Mouse (Mus musculus) left cerebral cortex, adult 11 months (tissue): ENCODE data around the gene Rnasel.

Source experiments
- DNase-seq: peaks from one replicate; pipeline ENCODE4 v3.0.0; 2022; ENCODE audit warnings: low spot score

The Rnasel gene

DNA sequence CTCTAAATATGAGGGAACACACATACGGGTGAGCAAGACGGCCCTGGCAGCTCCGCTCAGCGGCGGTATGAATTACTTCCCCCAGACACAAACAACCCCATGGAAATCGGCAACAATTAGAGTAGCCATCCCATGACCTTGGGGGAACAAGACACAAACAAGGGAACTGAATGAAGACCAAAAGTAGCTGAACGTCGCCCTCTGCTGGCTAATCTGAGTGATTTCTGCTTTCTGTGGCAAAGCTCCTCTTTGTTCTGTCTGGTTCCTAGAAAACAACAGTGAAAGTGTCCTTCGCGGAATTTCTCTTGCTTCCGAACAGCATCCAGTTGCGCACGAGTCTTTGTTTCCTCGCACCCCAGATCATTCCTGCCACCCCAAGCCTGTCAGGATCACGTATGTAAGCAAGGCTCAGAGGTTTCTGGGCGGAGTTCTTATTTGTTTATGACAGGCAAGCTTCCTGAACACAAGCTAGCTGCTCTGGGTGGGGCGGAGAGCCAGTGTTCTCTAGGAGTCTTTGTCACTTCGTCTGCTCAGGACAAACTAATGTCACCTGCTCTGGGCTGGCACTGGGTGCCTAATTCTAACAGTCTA, at the start of gene Rnasel:
TSS of gene Rnasel (plus strand) at position 216 of the 591 bp plus-strand sequence.
- no peak for DNase-seq

DNA sequence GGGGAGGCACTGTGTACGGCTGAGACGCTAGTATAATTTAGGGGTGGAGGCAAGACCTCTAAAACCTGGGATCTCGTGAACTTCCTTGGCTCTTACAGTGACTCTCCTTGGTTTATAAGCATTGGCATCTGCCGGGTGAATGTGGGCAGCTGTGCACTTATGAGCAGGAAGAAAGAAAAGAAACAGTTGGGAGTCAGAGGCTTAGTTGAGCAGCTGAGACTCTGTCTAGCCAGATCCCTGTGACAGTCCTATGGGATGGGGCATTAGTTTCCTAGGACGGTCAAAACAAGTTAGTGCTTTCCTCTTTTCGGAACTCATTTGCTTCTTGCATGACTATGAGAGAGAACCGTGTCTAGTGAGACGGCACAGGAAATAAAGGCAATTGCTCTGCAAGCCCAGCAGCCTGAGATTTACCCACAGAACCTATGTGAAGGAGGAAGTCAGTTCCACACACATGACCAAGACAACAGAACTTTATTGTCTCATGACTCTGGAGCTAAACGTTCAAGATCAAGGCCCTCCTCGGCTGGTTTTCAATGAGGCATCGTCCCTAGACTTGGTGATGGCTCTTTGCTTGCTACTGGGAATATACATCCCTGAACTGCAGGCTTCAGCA, 48.7 kb upstream of the Rnasel start:
- no peak for DNase-seq

DNA sequence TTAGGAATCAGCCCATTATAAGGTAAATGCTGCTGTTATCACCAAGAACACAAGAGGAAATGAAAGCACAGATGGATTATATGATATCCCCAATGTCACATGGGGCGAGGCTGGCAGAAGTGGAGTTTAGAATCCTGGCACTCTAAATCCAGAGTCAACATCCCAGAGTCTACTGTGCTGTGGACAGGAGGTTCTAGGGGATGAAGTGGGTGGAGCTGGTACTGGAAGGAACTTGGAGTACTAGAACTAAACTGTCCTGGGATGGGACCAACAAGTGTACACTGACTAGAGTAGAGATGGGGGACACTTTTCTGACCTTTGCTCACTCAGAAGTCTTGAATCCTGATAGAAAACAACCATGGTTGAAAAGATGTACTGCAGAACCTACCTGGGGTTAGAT, 47.8 kb upstream of the Rnasel start:
- DNase-seq, result no peak

DNA sequence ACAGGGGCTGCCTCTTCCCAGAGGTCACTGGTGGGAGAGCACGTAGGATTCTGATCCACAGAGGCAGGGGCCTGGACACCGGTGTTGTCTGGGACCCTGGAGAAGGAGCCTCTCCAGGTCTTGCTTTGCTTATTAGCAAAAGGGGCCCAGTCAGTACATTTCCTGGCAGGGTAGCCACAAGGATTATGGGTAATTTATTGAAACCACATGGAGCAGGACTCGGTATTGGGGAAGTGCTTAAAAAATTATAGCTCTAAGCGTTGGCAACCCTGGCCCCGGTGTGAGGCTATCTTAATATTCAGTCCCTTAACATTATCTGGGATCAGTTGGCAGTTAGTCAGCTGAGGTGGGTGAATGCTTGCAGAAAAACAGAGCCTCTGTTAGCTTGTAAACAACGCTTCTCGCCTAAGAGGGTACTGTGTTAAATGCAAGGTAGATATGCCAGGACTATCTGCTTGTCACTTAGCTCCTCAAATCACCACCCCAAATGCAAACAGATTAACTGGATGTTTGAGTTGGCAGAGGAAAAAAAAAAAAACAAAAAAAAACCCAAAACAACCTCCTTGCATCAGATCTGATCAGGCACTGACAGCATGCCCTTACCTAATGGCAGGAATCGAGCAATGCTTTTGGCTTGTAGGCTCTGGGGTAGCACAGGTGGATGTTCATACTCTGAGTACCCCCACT, 46.9 kb upstream of the Rnasel start:
- no peak for DNase-seq

DNA sequence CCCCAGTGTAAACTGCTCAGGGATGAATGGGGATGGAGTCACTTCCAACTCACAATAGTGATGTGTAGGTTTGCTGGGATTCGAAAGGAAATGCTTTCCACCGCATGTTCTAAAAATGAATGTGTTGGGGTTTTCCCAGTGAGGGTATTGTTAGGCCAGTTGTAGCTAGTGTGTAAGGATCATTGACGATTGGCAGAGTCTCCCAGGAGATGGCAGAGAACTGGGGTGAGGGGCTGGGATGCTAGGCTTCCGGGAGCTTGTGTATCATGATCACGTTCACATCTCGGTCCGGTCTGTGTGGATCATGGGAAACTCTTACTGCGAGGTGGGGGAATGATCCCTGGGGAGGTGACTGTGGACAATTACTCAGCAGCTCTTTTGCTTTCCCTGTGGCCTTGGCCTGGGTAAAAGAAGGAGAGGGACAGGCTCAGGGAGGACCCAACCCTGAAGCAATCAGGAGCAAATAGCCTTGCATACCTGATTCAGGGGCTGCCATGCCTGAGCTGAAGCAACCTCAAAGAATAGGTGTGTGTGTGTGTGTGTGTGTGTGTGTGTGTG, 46.3 kb upstream of the Rnasel start:
- no peak for DNase-seq

DNA sequence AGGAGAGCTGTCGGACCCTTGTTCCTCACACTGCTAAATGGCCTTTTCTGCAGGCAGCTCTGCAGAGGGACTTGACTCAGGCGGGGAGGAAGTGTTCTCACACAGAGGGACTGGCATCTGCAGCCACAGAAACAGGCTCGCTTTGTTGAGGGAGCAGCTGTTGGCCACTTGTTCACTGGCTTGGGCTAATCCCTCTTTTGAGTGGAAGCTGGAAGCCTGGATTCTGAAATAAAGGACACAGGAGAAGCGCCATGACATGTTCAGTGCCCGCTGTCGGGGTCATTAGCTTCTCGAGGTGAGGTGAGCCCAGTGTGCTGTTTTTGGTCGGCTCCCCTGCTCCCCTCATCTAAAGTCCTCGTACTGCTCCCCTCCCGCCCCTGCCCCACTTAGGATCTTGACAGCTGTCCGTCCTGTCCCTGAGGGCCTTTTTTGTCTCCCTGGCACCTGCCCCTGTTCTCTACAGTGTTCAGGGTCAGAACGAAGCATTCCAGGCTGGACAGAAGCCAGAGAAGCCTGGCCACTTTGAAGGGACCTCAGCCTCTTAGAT, 45.7 kb upstream of the Rnasel start:
- no peak for DNase-seq

DNA sequence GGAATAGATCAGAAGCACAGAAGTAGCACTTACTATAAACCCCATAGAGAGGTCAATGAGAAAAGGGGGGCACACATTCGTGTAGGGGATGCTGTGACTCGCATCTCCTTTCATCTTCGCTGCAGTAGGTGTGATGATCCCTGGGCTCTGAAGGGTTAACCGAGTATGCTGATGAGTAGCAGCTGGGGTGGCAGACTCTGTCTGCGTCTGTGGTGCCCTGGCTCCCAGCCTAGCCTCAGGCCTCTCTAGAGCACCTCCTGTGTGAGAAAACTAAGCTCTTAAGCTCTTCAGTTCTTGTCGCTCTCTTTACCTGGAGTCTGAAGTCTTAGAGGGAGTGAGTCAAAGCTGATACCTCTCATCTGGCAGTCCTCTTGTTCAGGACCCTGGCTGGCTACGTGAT, 45.1 kb upstream of the Rnasel start:
- no peak for DNase-seq

DNA sequence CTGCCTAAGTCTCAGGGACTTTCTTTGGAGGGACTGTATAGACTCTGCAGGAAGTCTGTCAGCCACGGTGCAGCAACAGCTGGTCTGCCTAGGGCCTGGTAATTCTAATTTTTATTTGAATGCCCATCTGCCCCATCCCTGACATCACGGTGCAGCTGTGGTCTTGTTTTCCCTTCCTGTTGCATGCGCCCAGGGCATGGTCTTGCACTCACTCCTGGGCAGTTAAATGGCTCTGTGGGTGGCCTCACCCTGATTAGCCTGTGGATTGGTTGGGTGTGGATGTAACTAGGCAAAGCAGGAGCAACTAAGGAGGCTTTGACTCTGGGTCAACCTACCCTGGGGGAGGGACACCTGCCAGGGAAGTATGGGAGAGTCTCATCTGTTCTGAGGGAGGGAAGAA, 44.2 kb upstream of the Rnasel start:
- DNase-seq, result no peak

DNA sequence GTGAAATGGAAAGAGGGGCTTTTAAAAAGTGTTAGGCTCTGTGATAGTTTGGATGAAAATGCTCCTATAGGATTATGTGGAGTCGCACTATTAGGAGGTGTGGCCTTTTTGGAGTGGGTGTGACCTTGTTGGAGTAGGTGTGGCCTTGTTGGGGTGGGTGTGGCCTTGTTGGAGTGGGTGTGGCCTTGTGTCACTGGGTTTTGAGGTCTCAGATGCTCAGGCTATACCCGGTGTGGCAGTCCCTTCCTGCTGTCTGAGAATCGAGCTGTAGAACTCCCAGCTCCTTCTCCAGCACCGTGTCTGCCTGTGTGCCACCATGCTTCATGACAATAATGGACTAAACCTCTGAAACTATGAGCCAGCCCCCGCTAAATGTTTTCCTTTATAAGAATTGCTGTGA, 40.6 kb upstream of the Rnasel start:
- DNase-seq, result no peak

DNA sequence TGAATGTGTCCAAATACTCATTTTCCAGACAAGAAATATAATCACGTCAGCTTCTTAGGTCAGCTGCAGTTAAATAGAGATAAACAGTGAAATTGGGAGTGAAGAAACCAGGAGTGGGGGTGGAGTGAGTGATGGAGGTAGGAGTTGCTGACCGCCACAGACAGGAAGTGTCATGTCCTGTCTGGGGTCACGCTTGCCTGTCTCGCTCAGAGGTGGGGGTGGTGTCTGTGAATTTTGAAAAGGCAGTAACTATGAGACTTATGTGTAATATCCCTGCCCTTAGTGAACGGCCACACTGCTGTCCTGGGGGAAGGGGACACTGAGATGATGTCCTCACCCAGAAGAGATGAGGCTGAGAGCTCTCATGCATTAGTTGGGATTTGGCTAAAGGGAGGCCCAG, 39.8 kb upstream of the Rnasel start:
- DNase-seq, result no peak

DNA sequence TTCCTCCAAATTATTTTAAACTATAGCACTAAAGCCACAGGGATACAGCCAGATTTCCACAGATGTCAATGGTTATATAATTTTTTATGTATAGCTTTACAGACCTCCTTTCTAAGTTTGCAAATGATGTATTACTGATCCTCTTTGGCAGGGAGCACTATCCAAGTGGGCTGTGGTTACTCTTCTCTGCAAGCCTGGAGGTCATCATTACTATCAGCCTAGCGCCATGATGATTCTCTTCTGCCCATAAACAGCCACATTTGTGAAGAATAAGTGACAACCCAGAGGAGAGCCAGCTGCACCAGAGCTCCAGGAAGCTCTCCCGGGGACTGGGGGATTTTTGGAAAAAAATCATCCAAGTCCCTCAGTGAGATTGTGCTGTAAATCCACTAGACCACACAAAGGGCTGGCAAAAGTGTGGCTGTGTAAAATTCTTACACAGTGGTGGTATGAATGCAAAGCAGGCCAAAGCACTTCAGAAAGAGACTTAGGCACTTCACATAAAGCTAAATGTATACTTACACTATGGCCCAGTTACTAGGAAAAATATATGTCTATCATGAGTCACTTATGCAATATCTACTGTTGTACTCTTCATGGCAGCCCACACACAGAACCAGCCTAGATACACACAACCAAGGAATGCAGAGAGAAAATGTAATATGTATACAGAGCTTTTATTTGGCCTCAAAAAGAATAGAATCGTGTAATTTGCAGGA, 37.5 kb upstream of the Rnasel start:
- DNase-seq, result no peak

DNA sequence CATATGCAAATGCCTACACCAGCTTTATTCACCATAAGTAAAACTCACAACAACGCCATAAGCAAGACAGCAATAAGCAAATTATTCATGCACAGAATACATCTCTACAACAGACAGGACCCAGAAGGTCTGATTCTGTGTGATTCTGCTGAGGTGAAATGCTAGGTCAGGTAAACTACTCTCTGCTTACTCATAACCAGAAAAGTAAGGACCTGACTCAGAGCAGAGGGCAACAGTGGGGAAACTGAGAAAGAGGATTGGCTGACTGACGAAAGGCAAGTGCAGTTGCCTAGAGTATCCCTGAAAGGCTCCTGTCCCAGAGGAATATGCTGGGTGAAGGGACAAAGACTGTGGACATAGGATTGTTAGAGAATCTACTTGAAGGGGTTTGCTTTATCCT, 36.6 kb upstream of the Rnasel start:
- no peak for DNase-seq

DNA sequence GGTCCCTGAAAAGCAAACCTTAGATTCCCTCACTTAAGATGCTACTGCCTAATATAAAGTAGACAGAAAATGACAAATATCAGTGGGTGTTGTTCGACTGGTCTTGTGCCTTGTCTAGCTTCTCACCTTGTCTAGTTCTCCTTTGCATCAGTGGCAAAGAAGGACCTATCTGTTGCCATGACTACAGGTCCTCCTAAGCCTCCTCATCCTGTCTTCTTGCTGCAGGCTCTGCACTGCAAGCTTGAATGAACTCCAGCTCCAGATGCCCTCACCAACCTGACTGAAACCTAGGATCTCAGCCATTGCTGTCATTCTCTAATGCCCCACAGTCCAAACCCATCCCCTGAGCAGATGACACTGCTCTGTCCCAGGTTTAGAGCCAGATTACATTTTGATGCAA, 31.2 kb upstream of the Rnasel start:
- DNase-seq, result no peak

DNA sequence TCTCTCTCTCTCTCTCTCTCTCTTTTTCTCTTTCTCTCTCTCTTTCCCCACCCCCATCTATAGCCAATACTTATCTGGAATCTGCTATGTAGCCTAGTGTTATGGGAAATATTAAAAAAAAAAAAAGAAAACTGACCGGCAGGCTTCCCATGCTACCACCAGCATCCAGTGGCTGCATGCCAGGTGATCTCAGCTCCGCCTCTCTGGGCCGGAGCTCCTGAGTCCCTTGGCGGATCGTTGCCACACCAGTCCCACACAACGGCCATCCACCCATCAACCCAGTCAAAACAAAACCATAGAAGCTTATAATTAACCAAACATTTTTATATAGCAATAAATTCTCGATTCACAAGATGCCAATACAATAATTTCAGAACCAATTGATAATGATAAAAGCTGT, 28.3 kb upstream of the Rnasel start:
- no peak for DNase-seq

DNA sequence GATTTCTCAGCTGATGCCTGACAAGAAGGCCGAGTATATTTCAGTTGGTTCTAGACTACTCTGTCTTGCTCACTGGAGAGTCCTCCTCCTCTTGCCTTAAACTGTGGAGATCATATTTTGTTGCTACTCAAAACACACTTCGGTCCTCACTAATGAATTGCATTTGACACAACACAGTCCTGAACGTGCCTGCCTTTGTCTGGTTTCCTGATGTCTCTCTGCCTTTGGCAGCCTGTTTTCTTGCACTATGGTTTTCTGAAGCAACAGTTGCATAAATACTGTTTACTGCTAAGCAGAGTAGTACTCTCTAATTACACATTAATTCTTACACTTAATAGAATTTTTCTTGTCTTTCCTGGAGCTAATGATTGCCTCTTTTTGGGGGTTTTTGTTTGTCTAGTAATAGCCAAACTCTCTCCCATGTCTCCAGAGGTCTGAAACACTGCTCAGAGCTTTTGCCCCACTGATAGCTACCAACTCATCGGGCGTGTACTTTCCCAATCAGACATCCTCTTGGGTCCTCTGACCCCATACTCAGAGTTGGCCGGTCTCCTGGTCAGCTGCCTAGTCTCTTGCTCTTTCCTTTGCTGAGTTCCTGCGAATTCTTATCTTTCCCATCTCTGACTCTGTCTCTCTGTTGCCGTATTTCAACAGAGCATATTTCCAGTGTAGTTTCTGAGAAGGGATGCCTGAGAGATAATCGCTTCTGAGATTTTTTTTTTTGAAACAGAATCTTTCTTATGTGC, 27.5 kb upstream of the Rnasel start:
- DNase-seq, result no peak

DNA sequence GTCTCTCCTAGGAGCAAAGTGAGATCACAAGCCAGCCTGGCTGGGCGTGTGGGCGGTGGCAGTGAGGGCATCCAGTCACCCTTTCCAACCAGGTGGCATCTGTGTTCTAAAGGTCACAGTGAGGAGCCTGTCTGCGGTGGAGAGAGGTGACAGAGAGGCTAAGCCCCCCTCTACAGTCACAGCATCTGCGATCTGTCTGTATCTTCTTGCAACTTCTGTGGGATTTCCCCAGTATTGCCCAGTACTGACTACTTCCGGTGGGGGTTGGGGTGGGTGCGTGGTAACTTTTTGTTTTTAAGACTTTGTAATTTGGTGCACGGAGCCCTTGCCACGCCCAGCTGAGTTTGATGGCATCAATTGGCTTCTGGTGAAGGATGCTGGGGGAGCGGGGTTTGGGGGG, 25.8 kb upstream of the Rnasel start:
- DNase-seq, result no peak

DNA sequence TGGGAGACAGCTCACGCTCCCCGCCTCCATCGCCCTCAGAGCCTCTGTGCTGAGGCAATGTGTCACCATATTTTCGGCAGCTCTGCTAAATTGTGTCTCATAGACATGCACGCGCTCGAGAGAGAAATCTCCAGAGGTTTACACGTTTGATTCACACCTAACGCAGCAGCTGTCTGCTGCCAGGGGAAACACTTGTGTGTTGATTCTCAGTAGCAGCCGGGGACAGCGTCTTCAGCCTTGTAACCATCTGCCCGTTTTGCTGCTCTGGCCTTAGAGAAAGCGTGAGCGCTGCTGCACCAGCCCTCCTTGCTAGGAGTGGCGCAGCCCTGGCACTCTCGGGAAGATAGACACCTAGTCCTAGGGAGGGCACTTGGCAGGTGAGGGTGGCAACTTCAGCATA, 22.6 kb upstream of the Rnasel start:
- no peak for DNase-seq

DNA sequence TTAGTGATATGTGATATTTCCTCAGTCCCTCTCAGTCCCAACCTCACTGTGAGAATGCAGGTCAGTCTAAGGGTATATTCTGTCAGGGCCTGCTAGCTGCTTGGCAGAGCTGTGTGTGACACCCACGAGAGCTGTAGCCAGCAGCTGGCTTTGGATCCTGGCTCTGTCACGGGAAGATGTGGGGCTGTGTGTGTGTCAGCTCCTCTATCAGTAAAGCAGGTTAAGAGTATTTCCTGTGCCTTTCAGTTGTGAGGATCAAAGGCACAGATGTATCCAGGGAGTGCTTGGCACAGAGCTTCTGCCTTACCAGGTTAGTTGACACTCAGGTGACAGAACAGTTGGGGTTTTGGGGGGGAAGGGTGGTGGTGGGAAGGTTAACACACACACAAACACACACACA, 19.4 kb upstream of the Rnasel start:
- DNase-seq, result no peak

DNA sequence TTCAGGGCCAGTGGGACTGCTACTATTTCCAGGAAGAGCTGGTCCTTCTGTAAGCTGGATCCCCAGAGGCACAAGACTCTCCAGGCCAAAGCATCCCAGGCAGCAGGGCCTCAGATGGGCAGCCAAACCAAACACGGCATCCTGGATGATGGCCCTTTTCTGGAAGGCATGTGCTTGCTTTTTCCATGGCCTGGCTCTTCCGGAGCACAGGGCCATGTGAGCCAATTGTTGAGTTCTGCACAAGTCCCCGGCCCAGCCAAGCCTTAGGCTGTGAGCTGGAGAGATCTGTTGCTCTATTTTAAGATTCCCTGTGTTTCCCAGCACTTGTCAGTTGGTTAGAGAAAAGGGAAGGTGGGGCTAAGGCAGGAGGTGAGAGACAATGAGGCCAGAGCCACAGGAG, 18.6 kb upstream of the Rnasel start:
- no peak for DNase-seq

DNA sequence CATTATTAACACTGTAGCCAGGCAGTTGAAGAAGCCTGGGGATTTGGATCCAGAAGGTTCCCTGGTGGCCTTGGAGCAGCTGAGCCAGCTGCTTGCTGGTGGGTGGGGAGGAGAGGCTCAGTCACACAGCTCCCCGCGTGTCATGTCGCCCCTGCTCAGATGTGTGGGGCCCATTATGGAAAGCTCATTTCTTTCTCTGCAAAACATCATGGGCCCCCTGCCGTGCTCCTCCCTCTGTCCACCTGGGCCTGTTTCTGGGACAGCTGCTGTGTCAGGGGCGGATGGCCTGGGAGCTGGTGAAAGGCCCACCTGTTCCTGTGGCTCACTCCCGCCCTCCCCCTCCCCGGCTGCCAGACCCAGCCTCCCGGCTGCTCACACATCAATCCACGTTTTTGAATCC, 16.0 kb upstream of the Rnasel start:
- no peak for DNase-seq

DNA sequence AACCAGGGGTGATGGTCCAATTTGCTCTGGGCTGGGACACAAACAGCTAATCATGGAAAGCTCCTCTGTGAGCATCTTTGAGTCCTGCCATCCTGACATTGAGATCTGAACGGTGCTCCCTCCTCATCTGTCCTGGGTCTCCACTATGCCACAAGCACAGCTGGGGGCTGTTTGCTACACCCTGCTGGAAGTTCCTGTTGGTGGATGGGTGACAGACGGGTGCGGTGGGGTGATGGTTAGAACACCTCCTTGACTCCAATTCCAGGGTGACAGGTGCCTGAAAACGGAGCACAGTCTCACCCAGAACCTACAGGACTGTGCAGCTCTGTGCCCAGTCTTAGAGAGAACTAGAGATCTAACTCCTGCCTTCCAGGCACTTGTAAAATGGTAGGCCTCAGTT, 14.4 kb upstream of the Rnasel start:
- DNase-seq, result no peak

DNA sequence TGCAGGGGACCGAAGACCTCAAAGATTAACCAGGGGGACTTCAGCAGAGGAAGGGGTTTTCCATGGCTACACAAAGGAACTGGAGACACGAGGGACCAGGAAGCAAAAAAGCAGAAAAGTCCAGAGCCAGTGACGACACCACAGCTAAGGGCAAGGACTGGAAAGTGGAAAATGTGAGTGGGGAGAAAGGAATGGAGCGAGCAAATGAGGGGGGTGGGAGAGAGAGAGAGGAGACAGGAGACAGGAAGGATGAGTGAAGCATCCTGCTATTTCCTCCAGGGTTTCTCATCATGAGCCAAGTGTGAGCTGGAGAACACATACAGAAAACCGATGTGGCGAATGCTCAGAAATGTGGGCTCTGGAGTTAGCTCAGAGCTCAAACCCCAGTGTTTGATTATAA, 13.1 kb upstream of the Rnasel start:
- no peak for DNase-seq
